Mouse (Mus musculus) midbrain, postnatal 0 days (tissue): ENCODE data around the gene Cfap100. TPM values are rescaled to one million over a fixed set of nuclear protein-coding genes. Genes with fewer than 3 reads are reported as not detected.

Experiments
- ATAC-seq: fragments of 200-750 bp; cut with Nextera tagmentation; 2 replicates; pipeline ENCODE4 v1.8.0; 2017; ENCODE audit warnings: moderate number of reproducible peaks, mild to moderate bottlenecking, moderate TSS enrichment, moderate library complexity; ENCODE audit not compliant: low FRiP score
- DNase-seq: peaks from one replicate; pipeline ENCODE4 v3.0.0-alpha.2; 2015; ENCODE audit warnings: low spot score
- H3K27ac ChIP-seq: fragments of 300-500 bp; sonication (generic); 2 replicates; pipeline ENCODE4 v1.5.1; 2014; ENCODE audit warnings: low read depth, mild to moderate bottlenecking, low read length, mixed read lengths
- H3K27me3 ChIP-seq: fragments of 300-500 bp; sonication (generic); 2 replicates; pipeline ENCODE4 v1.6.1; 2014; ENCODE audit warnings: low read length, control low read depth, mixed read lengths; ENCODE audit not compliant: insufficient read depth
- H3K36me3 ChIP-seq: fragments of 300-500 bp; sonication (generic); 2 replicates; pipeline ENCODE4 v1.6.1; 2014; ENCODE audit warnings: low read length, control low read depth, mixed read lengths; ENCODE audit not compliant: insufficient read depth
- H3K4me1 ChIP-seq: fragments of 300-500 bp; sonication (generic); 2 replicates; pipeline ENCODE4 v1.6.1; 2014; ENCODE audit warnings: mild to moderate bottlenecking, control low read depth, antibody characterized with exemption, low read length, mixed read lengths; ENCODE audit not compliant: insufficient read depth
- H3K4me2 ChIP-seq: fragments of 300-500 bp; sonication (generic); 2 replicates; pipeline ENCODE4 v1.6.1; 2014; ENCODE audit warnings: low read depth, mild to moderate bottlenecking, low read length, mixed read lengths; ENCODE audit not compliant: poor library complexity, severe bottlenecking
- H3K4me3 ChIP-seq: fragments of 300-500 bp; sonication (generic); 2 replicates; pipeline ENCODE4 v1.5.1; 2014; ENCODE audit warnings: low read depth, mild to moderate bottlenecking, low read length, moderate library complexity
- H3K9ac ChIP-seq: fragments of 300-500 bp; sonication (generic); replicated peaks from 2 replicates; pipeline ENCODE4 v1.6.1; 2014; ENCODE audit warnings: mild to moderate bottlenecking, low read length, moderate library complexity, mixed read lengths; ENCODE audit not compliant: poor library complexity, severe bottlenecking
- H3K9me3 ChIP-seq: fragments of 300-500 bp; sonication (generic); 2 replicates; pipeline ENCODE4 v1.6.1; 2016; ENCODE audit warnings: low read length, control low read depth
- CTCF ChIP-seq: IDR thresholded peaks from 2 replicates; pipeline ENCODE4 v1.5.1; 2016; ENCODE audit warnings: antibody characterized with exemption, mild to moderate bottlenecking
- WGBS: fragments of 180-500 bp; shearing (Covaris S2); extraction: QIAGEN DNeasy Blood & Tissue Kit; methylation state at CpG from one replicate; pipeline ENCODE4 v1.1.7; 2014; 5-methylcytosine and 5-hydroxymethylcytosine counted together
- polyA plus RNA-seq: library from polyadenylated mRNA; unstranded; fragments of >200 nt; fragmentation: Nextera tagmentation; extraction: Ambion mirVana; gene quantifications from 2 replicates; pipeline ENCODE4 v1.2.1, GENCODE M21; 2015
- total RNA-seq: library from RNA; depleted of rRNA; stranded (reverse); fragments of >200 nt; gene quantifications from 2 replicates; pipeline ENCODE4 v1.2.3, GENCODE M21; 2014

Gene Cfap100
- total and polyA plus RNA-seq, 2 experiments from 2014 or later = 7.9 to 22.7 TPM

DNA sequence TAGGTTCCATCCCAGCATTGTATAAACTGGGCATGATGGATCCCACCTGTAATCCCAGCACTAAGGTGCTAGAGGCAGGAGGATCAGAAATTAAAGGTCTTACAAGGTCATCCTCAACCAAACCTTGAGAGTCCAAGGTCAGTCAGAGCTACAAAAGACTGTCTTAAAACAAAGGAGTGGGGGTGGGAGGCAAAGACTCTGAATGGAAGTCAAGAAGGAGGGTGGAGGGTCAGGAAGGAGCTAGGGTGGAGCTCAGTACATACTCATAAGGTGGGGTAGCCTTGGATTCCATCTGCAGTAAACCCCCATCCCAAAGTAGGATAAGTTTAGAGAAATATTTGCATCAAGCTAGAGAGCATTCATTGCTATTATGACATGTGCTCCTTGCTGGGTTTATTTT lies 24.0 kb upstream of the Cfap100 start:
- no peak overlapping the region for H3K9ac ChIP-seq
- ATAC-seq (no peak), DNase-seq (no peak)
- no peaks in the 10 kb centered on the region for H3K9me3 ChIP-seq
- H3K36me3 ChIP-seq = no peaks in the 10 kb centered on the region
- H3K4me3 ChIP-seq = no peak overlapping the region
- TF ChIP-seq CTCF = no peak
- H3K4me1 ChIP-seq = no peaks in the 10 kb centered on the region
- no peak overlapping the region for H3K27ac ChIP-seq
- H3K27me3 ChIP-seq = no peaks in the 10 kb centered on the region
- no peak overlapping the region for H3K4me2 ChIP-seq

DNA sequence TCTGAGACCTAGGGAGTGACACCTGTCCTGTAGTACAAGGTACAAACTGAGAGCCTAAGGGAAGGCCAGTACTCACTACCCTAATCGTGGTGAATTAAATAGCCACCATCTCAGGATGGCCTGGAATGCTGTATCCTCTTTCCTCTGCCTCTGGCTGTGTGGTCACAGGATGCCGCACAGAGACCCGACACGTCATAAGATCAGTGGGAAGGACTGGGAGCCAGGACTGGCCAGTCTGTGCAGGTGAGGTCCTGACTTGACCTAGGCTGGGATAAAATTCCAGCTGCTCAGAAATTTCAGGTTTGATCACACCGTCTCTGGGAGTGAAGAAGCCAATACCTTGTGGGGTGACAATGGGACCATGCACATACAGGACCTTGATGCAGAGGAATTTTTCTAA lies 22.9 kb upstream of the Cfap100 start:
- H3K27me3 ChIP-seq = no peaks in the 10 kb centered on the region
- 95% methylated on average over 5 of the region's 5 CpGs for WGBS
- H3K36me3 ChIP-seq = no peaks in the 10 kb centered on the region
- H3K9me3 ChIP-seq = no peaks in the 10 kb centered on the region
- TF ChIP-seq CTCF = no peak
- no peak for ATAC-seq
- H3K9ac ChIP-seq = no peak overlapping the region
- no peak overlapping the region for H3K27ac ChIP-seq
- H3K4me3 ChIP-seq = no peak overlapping the region
- no peak overlapping the region for H3K4me2 ChIP-seq
- no peaks in the 10 kb centered on the region for H3K4me1 ChIP-seq
- DNase-seq = no peak

DNA sequence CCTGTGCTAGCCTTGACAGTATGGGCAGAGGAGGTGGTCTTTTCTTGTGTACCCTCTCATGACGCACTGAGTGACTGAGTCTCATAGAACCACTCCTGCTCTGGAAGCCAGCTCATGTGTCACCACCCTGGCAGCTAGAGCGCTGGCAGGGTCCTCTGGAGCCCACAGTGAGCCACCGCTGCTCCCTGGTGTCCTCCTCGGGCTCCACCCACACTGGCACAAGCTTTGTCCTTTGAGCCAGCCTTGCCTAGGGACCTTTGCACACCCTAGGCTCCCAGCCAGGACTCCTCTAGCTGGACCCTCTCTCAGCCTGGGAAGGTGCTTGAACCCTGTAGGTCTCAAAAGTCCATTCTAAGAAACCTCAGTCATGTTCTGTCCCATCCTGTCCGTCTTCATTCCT lies 22.1 kb upstream of the Cfap100 start:
- no peak for TF ChIP-seq CTCF
- peak; percentile 63 for DNase-seq
- ATAC-seq = peak; percentile 73

DNA sequence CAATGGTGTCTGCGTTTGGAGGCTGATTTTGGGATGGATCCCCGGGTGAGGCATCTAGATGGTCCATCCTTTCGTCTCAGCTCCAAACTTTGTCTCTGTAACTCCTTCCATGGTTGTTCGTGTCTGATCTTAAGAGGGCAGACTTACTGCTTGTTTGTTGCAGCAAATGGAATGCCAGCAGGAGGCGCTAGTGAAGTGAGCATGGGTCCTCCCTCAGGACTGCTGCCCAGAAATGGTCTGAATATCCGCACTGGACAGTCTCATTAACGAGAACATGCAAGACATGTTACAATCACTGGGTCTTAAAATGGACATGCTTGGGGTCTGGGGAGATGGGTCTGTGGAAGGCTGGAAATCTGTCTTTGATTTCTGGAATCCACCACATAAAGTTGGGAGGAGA lies 21.6 kb upstream of the Cfap100 start:
- Histone ChIP-seq H3K27ac (no peak overlapping the region), H3K9me3 (no peaks in the 10 kb centered on the region), H3K4me1 (no peaks in the 10 kb centered on the region), H3K4me2 (no peak overlapping the region), H3K4me3 (no peak overlapping the region), H3K27me3 (no peaks in the 10 kb centered on the region), H3K36me3 (no peaks in the 10 kb centered on the region), H3K9ac (no peak overlapping the region)
- ATAC-seq (0 out of 2 replicates have a peak, but pooled peaks have one; percentile 26), DNase-seq (peak; percentile 81)
- 34% methylated on average over 7 of the region's 7 CpGs for WGBS
- peak; percentile 73 for TF ChIP-seq CTCF

More for the DNA sequence above, 22.1 kb upstream of the Cfap100 start:
- Histone ChIP-seq H3K4me3 (no peak overlapping the region), H3K4me1 (no peaks in the 10 kb centered on the region), H3K27ac (no peak overlapping the region; the same call in 1 of the 2 replicates), H3K27me3 (no peaks in the 10 kb centered on the region), H3K4me2 (no peak overlapping the region), H3K9ac (no peak overlapping the region), H3K9me3 (no peaks in the 10 kb centered on the region), H3K36me3 (no peaks in the 10 kb centered on the region)
- WGBS = 65% methylated on average over 5 of the region's 5 CpGs

DNA sequence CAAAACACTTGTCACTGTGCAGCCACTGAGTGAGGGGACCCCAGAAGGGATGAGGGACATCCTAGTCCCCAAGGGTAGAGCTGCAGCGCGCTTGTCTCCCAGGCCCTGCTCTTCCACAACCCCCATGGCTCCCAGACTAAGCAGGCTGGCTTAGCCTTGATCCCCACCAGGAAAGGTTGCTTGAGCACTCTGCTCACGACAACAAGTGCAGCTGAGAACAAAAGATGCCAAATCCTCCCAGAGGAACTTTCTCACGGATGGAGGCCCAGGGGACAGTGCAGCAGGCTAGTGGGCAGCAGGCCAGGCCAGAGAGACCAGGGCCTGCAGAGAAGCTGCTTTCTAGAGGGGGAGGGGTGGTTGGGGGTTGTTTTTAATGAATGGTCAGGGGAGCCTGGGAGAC lies 18.3 kb upstream of the Cfap100 start:
- no peaks in the 10 kb centered on the region for H3K27me3 ChIP-seq
- H3K4me2 ChIP-seq = no peak overlapping the region
- H3K36me3 ChIP-seq = no peaks in the 10 kb centered on the region
- H3K9ac ChIP-seq = no peak overlapping the region
- DNase-seq = peak; percentile 77
- no peaks in the 10 kb centered on the region for H3K9me3 ChIP-seq
- H3K27ac ChIP-seq = 0 out of 2 replicates have a peak overlapping the region, but pooled peaks have one; percentile 1
- no peaks in the 10 kb centered on the region for H3K4me1 ChIP-seq
- no peak for TF ChIP-seq CTCF
- WGBS = 11% methylated on average over 4 of the region's 4 CpGs
- no peak overlapping the region for H3K4me3 ChIP-seq
- ATAC-seq = peak; percentile 63

DNA sequence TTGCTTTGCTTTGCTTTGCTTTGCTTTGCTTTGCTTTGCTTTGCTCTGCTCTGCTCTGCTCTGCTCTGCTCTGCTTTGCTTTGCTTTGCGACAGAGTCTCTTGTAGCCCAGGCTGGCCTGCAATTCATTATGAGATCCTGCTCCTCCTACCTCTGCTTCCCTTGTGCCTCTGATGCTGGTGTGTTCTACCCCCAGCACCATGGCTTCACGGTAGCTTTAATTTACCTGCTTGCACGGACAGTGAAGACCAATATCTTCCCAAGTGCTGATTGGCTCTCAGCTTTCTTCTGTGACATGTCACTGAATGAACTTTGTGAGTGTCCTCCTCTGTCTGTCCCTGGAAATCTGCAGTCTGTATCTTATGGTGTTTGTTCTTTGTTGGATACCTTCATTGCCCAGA lies 8.4 kb upstream of the Cfap100 start:
- no peaks in the 10 kb centered on the region for H3K9me3 ChIP-seq
- H3K4me3 ChIP-seq = no peak overlapping the region
- ATAC-seq = no peak
- H3K4me2 ChIP-seq = no peak overlapping the region
- H3K27ac ChIP-seq = no peak overlapping the region
- no peaks in the 10 kb centered on the region for H3K36me3 ChIP-seq
- H3K4me1 ChIP-seq = no peaks in the 10 kb centered on the region
- no peak for DNase-seq
- no peak for TF ChIP-seq CTCF
- no peaks in the 10 kb centered on the region for H3K27me3 ChIP-seq
- 89% methylated on average over 3 of the region's 3 CpGs for WGBS
- H3K9ac ChIP-seq = no peak overlapping the region
